Mouse (Mus musculus) liver, adult 2 months (tissue): Measurements from ENCODE around the gene Ccdc186.

Experiments
- CTCF ChIP-seq: fragments of 200-500 bp; IDR thresholded peaks from 2 replicates; pipeline ENCODE4 v1.5.1; 2011; ENCODE audit warnings: low read depth, low read length, control low read depth
- POLR2A ChIP-seq: fragments of 200-500 bp; IDR thresholded peaks from 2 replicates; pipeline ENCODE4 v1.6.1; 2011; ENCODE audit warnings: low read length, control low read depth; ENCODE audit not compliant: insufficient read depth; ENCODE audit errors: extremely low read depth

DNA sequence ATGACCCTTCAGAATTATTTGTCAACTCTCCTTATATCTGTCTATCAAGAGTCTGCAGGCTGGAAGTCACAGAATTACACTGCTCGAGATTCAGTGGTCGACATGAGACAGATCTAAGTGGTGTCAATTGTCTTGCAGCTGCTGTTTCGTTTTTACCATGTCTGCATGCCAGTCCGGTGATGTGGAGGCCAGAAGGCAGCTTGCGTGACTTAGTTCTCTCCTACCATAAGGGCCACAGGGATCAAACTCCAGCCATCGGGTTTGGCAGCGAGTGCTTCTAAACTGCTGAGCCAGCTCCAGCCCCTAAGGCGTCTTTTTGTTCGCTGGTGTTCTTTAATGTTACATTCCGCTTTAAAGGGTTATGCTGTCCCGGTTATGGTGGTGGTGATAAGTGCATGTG is 6.3 kb upstream of the Ccdc186 start:
- TF ChIP-seq CTCF (no peak), POLR2A (no peak)
